Mouse (Mus musculus) hindbrain, embryonic 16.5 days (tissue): ENCODE measurements around the gene Nav2. TPM values are rescaled to one million over a fixed set of nuclear protein-coding genes. Genes with fewer than 3 reads are reported as not detected.

Experiments
- ATAC-seq: fragments of 200-750 bp; cut with Nextera tagmentation; 2 replicates; pipeline ENCODE4 v1.8.0; 2017; ENCODE audit warnings: moderate TSS enrichment, moderate library complexity
- H3K27ac ChIP-seq: fragments of 300-500 bp; sonication (generic); 2 replicates; pipeline ENCODE4 v1.5.1; 2014; ENCODE audit warnings: low read depth, mild to moderate bottlenecking, control low read depth, low read length, moderate library complexity
- H3K27me3 ChIP-seq: fragments of 300-500 bp; sonication (generic); replicated peaks from 2 replicates; pipeline ENCODE4 v1.6.1; 2014; ENCODE audit warnings: low read length; ENCODE audit not compliant: control insufficient read depth, insufficient read depth
- H3K36me3 ChIP-seq: fragments of 300-500 bp; sonication (generic); 2 replicates; pipeline ENCODE4 v1.6.1; 2014; ENCODE audit warnings: mild to moderate bottlenecking, low read length, moderate library complexity, mixed read lengths; ENCODE audit not compliant: control insufficient read depth, insufficient read depth
- H3K4me1 ChIP-seq: fragments of 300-500 bp; sonication (generic); 2 replicates; pipeline ENCODE4 v1.6.1; 2014; ENCODE audit warnings: low read depth, low read length; ENCODE audit not compliant: control insufficient read depth, insufficient read depth
- H3K4me2 ChIP-seq: fragments of 300-500 bp; sonication (generic); 2 replicates; pipeline ENCODE4 v1.6.1; 2014; ENCODE audit warnings: mild to moderate bottlenecking, low read length, control low read depth, moderate library complexity
- H3K4me3 ChIP-seq: fragments of 300-500 bp; sonication (generic); 2 replicates; pipeline ENCODE4 v1.5.1; 2014; ENCODE audit warnings: mild to moderate bottlenecking, low read length, control low read depth, moderate library complexity
- H3K9ac ChIP-seq: fragments of 300-500 bp; sonication (generic); 2 replicates; pipeline ENCODE4 v1.6.1; 2014; ENCODE audit warnings: low read depth, mild to moderate bottlenecking, control low read depth, low read length, moderate library complexity
- H3K9me3 ChIP-seq: fragments of 300-500 bp; sonication (generic); 2 replicates; pipeline ENCODE4 v1.6.1; 2014; ENCODE audit warnings: mild to moderate bottlenecking, low read length, moderate library complexity; ENCODE audit not compliant: control insufficient read depth
- WGBS: fragments of 180-500 bp; shearing (Covaris S2); extraction: QIAGEN DNeasy Blood & Tissue Kit; methylation state at CpG from one replicate; pipeline ENCODE4 v1.1.7; 2014; 5-methylcytosine and 5-hydroxymethylcytosine counted together
- polyA plus RNA-seq: library from polyadenylated mRNA; unstranded; fragments of >200 nt; fragmentation: Nextera tagmentation; extraction: Ambion mirVana; gene quantifications from 2 replicates; pipeline ENCODE4 v1.2.1, GENCODE M21; 2015

Nav2 gene
- polyA plus RNA-seq, 1 experiment from 2014 or later = 27.9 TPM

GRCm38 (mm10) chr7:49342556-49343080 is 434.1 kb downstream of the Nav2 start:
- H3K4me1 ChIP-seq = peaks cover 28% of the 10 kb centered on the region
- no peaks in the 10 kb centered on the region for H3K27me3 ChIP-seq
- no peak overlapping the region for H3K4me3 ChIP-seq
- H3K9ac ChIP-seq = no peak overlapping the region
- 0 out of 2 replicates have a peak, but pooled peaks have one; percentile 21 for ATAC-seq
- 43% methylated on average over 13 of the region's 13 CpGs for whole genome bisulfite sequencing
- H3K9me3 ChIP-seq = no peaks in the 10 kb centered on the region
- no peak overlapping the region for H3K27ac ChIP-seq
- no peaks in the 10 kb centered on the region for H3K36me3 ChIP-seq
- no peak overlapping the region for H3K4me2 ChIP-seq

- Histone ChIP-seq H3K4me3 (no peak overlapping the region), H3K4me2 (no peak overlapping the region), H3K4me1 (peaks cover 32% of the 10 kb centered on the region), H3K9ac (no peak overlapping the region), H3K27ac (no peak overlapping the region), H3K36me3 (no peaks in the 10 kb centered on the region), H3K27me3 (no peaks in the 10 kb centered on the region), H3K9me3 (no peaks in the 10 kb centered on the region)
- WGBS = 20% methylated on average over 16 of the region's 16 CpGs
- ATAC-seq = 0 out of 2 replicates have a peak, but pooled peaks have one; percentile 19
Observed at GRCm38 (mm10) chr7:49343081-49343600, 434.6 kb downstream of the Nav2 start.

- Histone ChIP-seq H3K4me1 (peaks cover 32% of the 10 kb centered on the region), H3K4me2 (no peak overlapping the region), H3K27me3 (no peaks in the 10 kb centered on the region), H3K36me3 (no peaks in the 10 kb centered on the region), H3K4me3 (no peak overlapping the region), H3K9ac (no peak overlapping the region), H3K9me3 (no peaks in the 10 kb centered on the region), H3K27ac (no peak overlapping the region)
- 41% methylated on average over 4 of the region's 4 CpGs for WGBS
- no peak for ATAC-seq
Observed at GRCm38 (mm10) chr7:49343752-49344484, 435.4 kb downstream of the Nav2 start.

- Histone ChIP-seq H3K27ac (no peak overlapping the region), H3K4me2 (no peak overlapping the region), H3K9ac (no peak overlapping the region), H3K4me1 (peaks cover 20% of the 10 kb centered on the region), H3K4me3 (no peak overlapping the region), H3K9me3 (no peaks in the 10 kb centered on the region), H3K36me3 (no peaks in the 10 kb centered on the region), H3K27me3 (no peaks in the 10 kb centered on the region)
- 27% methylated on average over 16 of the region's 16 CpGs for WGBS
- no peak for ATAC-seq
Observed at GRCm38 (mm10) chr7:49347338-49348272, 439.1 kb downstream of the Nav2 start.

- Histone ChIP-seq H3K36me3 (no peaks in the 10 kb centered on the region), H3K27ac (no peak overlapping the region), H3K9me3 (no peaks in the 10 kb centered on the region), H3K4me1 (peaks cover 10% of the 10 kb centered on the region), H3K4me3 (no peak overlapping the region), H3K27me3 (no peaks in the 10 kb centered on the region), H3K4me2 (no peak overlapping the region), H3K9ac (no peak overlapping the region)
- ATAC-seq = no peak
- 23% methylated on average over 2 of the region's 2 CpGs for WGBS
Observed at GRCm38 (mm10) chr7:49348636-49349035, 440.1 kb downstream of the Nav2 start.

GRCm38 (mm10) chr7:49350321-49351007 is 441.9 kb downstream of the Nav2 start:
- Histone ChIP-seq H3K4me3 (no peak overlapping the region), H3K36me3 (no peaks in the 10 kb centered on the region), H3K27ac (no peak overlapping the region), H3K4me1 (peaks cover 22% of the 10 kb centered on the region), H3K9me3 (no peaks in the 10 kb centered on the region), H3K9ac (no peak overlapping the region), H3K27me3 (no peaks in the 10 kb centered on the region), H3K4me2 (no peak overlapping the region)
- 84% methylated on average over 8 of the region's 8 CpGs for WGBS
- no peak for ATAC-seq

- Histone ChIP-seq H3K4me3 (no peak overlapping the region), H3K27ac (no peak overlapping the region), H3K27me3 (no peaks in the 10 kb centered on the region), H3K36me3 (no peaks in the 10 kb centered on the region), H3K4me1 (peaks cover 22% of the 10 kb centered on the region), H3K9me3 (no peaks in the 10 kb centered on the region), H3K4me2 (no peak overlapping the region), H3K9ac (no peak overlapping the region)
- 0 out of 2 replicates have a peak, but pooled peaks have one; percentile 34 for ATAC-seq
- WGBS = 36% methylated on average over 11 of the region's 11 CpGs
Observed at GRCm38 (mm10) chr7:49351596-49352258, 443.2 kb downstream of the Nav2 start.

GRCm38 (mm10) chr7:49357441-49358165 is 449.1 kb downstream of the Nav2 start:
- peak; percentile 9; the same call in 1 of the 2 replicates for ATAC-seq
- Histone ChIP-seq H3K4me2 (no peak overlapping the region), H3K4me1 (peaks cover 17% of the 10 kb centered on the region), H3K9me3 (no peaks in the 10 kb centered on the region), H3K36me3 (no peaks in the 10 kb centered on the region), H3K9ac (no peak overlapping the region), H3K27ac (no peak overlapping the region), H3K4me3 (no peak overlapping the region), H3K27me3 (no peaks in the 10 kb centered on the region)
- 64% methylated on average over 18 of the region's 18 CpGs for WGBS
